Mouse (Mus musculus) ES-E14 (cell line): ENCODE measurements at regions not wholly inside any gene's neighbourhood (a gene's known extent, or its start where the extent isn't known, plus 50 kb on each side); places are given as distances from the start of the nearest gene placed in this dataset.

Experiments
- HCFC1 ChIP-seq: IDR thresholded peaks from 2 replicates; pipeline ENCODE4 v1.6.1; 2012; ENCODE audit warnings: low read length, inconsistent platforms, borderline replicate concordance; ENCODE audit not compliant: insufficient read depth
- ZC3H11A ChIP-seq: IDR thresholded peaks from 2 replicates; pipeline ENCODE4 v1.6.1; 2012; ENCODE audit warnings: low read depth, mild to moderate bottlenecking, inconsistent platforms, low read length, borderline replicate concordance
- ZNF384 ChIP-seq: IDR thresholded peaks from 2 replicates; pipeline ENCODE4 v1.6.1; 2012; ENCODE audit warnings: low read depth, low read length, inconsistent platforms

- TF ChIP-seq ZC3H11A (no peak), ZNF384 (no peak), HCFC1 (no peak)
Observed at GRCm38 (mm10) chr8:125314221-125314984, 255.2 kb downstream of the Sipa1l2 start.
